Mouse (Mus musculus) heart, embryonic 10.5 days (tissue): ENCODE results near the gene Slc39a12. TPM values are rescaled to one million over a fixed set of nuclear protein-coding genes. Genes with fewer than 3 reads are reported as not detected.

Experiments
- DNase-seq: peaks from one replicate; pipeline ENCODE4 v3.0.0-alpha.2; 2017; ENCODE audit warnings: low spot score
- H3K27ac ChIP-seq: fragments of 300-500 bp; sonication (generic); 2 replicates; pipeline ENCODE4 v1.5.1; 2016; ENCODE audit warnings: mild to moderate bottlenecking
- H3K27me3 ChIP-seq: fragments of 300-500 bp; sonication (generic); 2 replicates; pipeline ENCODE4 v1.6.1; 2016; ENCODE audit warnings: mild to moderate bottlenecking; ENCODE audit not compliant: poor library complexity, insufficient read depth, severe bottlenecking
- H3K36me3 ChIP-seq: fragments of 300-500 bp; sonication (generic); 2 replicates; pipeline ENCODE4 v1.6.1; 2016; ENCODE audit warnings: mild to moderate bottlenecking, moderate library complexity
- H3K4me1 ChIP-seq: fragments of 300-500 bp; sonication (generic); 2 replicates; pipeline ENCODE4 v1.6.1; 2016; ENCODE audit warnings: mild to moderate bottlenecking
- H3K4me3 ChIP-seq: fragments of 300-500 bp; sonication (generic); 2 replicates; pipeline ENCODE4 v1.5.1; 2016; ENCODE audit warnings: mild to moderate bottlenecking, moderate library complexity
- H3K9me3 ChIP-seq: fragments of 300-500 bp; sonication (generic); 2 replicates; pipeline ENCODE4 v1.6.1; 2016; ENCODE audit warnings: mild to moderate bottlenecking, moderate library complexity
- WGBS: fragments of 180-500 bp; shearing (Covaris S2); methylation state at CpG from one replicate; pipeline ENCODE4 v1.1.7; 2016; 5-methylcytosine and 5-hydroxymethylcytosine counted together
- polyA plus RNA-seq: library from polyadenylated mRNA; unstranded; fragments of >200 nt; fragmentation: Nextera tagmentation; extraction: Ambion mirVana; gene quantifications from 2 replicates; pipeline ENCODE4 v1.2.1, GENCODE M21; 2016

The Slc39a12 gene
- polyA plus RNA-seq: not detected in 2 replicates

DNA sequence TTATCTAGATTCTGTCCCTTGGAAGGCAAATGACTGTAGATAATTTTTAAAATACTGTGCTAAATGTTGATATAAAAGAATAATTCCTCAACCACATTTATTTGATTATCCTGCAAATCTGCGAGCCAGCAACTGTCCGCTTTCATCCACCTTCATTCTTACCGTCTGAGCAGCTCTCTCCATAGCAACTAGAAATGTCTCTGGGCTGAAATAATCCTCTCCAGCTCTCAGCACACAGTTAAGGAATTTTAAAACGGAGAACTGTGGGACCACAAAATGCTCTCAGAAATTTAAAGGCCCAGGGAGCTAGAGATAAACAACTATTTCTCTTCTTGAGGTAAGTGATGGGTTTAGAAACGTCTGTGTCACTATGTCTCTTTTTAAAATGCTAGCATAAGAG is at the start of gene Slc39a12:
TSS of gene Slc39a12 (plus strand) at position 155 of the 400 bp plus-strand sequence.
- Histone ChIP-seq H3K4me3 (no peak within 1 kb of the TSS), H3K27me3 (no peaks in the 10 kb centered on the region), H3K27ac (no peak within 1 kb of the TSS), H3K4me1 (no peaks in the 10 kb centered on the region), H3K9me3 (no peaks in the 10 kb centered on the region), H3K36me3 (no peaks in the 10 kb centered on the region)
- WGBS: 66% methylated on average over 5 of the region's 5 CpGs
- no peak for DNase-seq

DNA sequence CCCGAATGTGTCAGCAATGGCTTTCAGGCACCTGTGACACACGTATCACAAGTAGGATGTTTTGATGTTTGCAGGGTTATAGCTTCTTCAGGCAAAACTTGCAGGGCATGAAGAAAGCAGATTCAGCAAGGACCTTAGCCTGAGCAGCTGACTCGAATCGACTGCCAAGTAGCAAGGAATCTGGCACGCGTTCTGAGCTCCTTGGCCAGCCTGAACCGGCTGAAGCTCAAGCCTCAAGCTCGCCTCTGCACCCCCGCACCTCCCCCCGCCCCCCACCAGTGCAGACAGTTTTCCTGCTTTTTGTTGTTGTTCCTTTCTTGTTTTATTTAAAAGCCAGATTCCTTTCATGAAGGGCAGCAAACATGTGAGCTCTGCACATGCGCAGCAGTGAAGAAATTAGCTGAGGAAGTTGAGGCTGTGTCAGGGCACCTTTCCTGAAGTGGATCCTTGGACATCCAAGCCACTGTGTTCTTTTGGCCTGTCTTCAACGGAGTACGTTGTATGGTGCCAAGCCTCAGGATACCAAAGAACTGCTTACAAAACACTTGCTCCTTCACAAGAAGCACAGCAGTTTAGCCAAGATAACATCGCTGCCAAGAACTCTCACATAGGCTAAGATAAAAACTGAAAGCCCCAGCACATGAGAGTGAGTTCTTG is 46.3 kb upstream of the Slc39a12 start:
- H3K9me3 ChIP-seq: no peaks in the 10 kb centered on the region
- no peak overlapping the region for H3K4me3 ChIP-seq
- WGBS: 73% methylated on average over 14 of the region's 14 CpGs
- no peaks in the 10 kb centered on the region for H3K27me3 ChIP-seq
- no peak for DNase-seq
- H3K27ac ChIP-seq: no peak overlapping the region
- peaks cover 4% of the 10 kb centered on the region; the same call in 1 of the 2 replicates for H3K4me1 ChIP-seq
- H3K36me3 ChIP-seq: no peaks in the 10 kb centered on the region

DNA sequence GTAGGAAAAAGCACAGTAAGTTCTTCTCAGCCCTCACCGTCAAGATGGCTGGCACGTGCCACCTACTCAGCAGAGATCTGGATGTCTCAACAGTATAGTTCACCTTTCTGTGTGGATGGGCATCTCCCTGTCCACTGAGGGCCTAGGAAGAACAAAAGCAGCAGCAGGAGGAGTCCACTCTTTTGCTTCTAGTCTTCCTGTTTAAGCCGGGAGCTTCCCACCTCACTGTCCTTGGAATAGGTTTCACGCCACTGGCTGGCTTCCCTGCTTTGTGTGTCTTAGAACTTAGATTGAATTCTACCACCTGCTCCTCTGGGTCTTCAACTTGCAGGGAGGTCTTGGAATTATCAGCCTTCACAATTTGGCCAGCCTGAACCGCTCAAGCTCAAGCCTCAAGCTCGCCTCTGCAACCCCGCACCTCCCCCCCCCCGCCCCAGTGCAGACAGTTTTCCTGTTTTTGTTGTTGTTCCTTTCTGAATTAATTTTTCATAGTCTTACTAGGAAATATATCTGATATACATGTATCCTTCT is 45.7 kb upstream of the Slc39a12 start:
- Histone ChIP-seq H3K4me1 (peaks cover 4% of the 10 kb centered on the region; the same call in 1 of the 2 replicates), H3K27me3 (no peaks in the 10 kb centered on the region), H3K27ac (no peak overlapping the region), H3K9me3 (no peaks in the 10 kb centered on the region), H3K36me3 (no peaks in the 10 kb centered on the region), H3K4me3 (no peak overlapping the region)
- WGBS: 83% methylated on average over 8 of the region's 8 CpGs
- no peak for DNase-seq

DNA sequence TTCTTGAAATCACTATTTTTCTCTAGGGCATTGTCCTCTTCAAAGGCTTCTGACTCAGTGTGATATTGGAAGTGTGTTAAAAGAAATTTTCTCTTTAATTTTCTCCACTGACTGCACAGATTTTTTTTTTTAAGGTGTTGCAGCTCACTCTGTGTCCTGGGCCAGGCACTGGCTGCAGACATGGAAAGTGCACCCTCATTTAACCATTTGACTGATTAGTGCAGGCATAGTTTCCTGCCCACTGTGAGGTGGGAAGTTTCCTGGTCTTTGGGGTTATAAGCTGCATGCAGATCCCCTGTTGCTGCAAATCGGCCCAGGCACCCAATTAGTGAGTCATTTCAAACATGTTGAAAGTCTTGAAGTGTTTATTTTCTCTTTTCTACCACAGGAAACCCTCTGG is 740 bp downstream of the Slc39a12 start:
- Histone ChIP-seq H3K4me3 (no peak overlapping the region), H3K27ac (no peak overlapping the region), H3K4me1 (no peaks in the 10 kb centered on the region), H3K27me3 (no peaks in the 10 kb centered on the region), H3K36me3 (no peaks in the 10 kb centered on the region), H3K9me3 (no peaks in the 10 kb centered on the region)
- 39% methylated on average over 1 of the region's 1 CpGs for WGBS
- DNase-seq: no peak

DNA sequence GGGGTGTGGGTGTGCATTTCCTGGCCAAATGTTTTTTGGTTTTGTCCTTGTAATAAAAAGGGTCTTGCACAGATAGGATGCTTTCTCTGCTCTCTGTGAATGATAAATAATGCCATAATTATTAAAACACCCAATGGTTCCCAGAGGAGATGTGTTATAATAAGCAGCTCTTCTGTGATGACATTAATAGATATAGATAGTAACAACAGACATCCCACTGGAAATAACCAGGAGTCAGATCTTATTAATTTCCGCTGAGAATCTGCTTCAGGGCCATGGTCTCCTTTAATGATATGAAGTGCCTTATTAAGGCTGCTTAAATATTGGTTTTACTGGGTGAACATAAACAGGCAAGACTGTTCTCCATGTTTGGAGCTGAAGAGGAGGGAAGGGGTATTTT is 2.8 kb downstream of the Slc39a12 start:
- WGBS: 81% methylated on average over 1 of the region's 1 CpGs

DNA sequence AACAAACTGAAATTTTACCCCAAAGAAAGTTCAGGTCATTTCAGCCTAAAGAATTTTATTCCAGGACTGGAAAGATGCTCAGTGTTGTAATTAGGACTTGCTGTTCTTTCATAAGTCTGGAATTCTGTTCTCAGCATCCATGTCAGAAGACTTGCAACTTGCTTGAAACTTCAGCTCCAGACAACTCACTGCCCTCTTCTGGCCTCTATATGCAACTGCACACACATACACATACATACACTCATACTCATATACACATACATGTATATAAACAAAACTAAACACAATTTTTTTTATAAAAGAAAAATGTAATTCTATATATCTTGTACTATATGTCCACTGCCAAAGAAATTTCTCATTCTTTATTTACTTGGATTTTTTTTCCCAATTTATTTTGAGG is 14.9 kb downstream of the Slc39a12 start:
- no peaks in the 10 kb centered on the region for H3K4me1 ChIP-seq
- DNase-seq: no peak
- no peaks in the 10 kb centered on the region for H3K9me3 ChIP-seq
- H3K27ac ChIP-seq: no peak overlapping the region
- no peak overlapping the region for H3K4me3 ChIP-seq
- H3K27me3 ChIP-seq: no peaks in the 10 kb centered on the region
- no peaks in the 10 kb centered on the region for H3K36me3 ChIP-seq

More for the DNA sequence above, 2.8 kb downstream of the Slc39a12 start:
- H3K27me3 ChIP-seq: no peaks in the 10 kb centered on the region
- H3K4me3 ChIP-seq: no peak overlapping the region
- no peaks in the 10 kb centered on the region for H3K4me1 ChIP-seq
- DNase-seq: no peak
- no peaks in the 10 kb centered on the region for H3K36me3 ChIP-seq
- H3K27ac ChIP-seq: no peak overlapping the region
- no peaks in the 10 kb centered on the region for H3K9me3 ChIP-seq

DNA sequence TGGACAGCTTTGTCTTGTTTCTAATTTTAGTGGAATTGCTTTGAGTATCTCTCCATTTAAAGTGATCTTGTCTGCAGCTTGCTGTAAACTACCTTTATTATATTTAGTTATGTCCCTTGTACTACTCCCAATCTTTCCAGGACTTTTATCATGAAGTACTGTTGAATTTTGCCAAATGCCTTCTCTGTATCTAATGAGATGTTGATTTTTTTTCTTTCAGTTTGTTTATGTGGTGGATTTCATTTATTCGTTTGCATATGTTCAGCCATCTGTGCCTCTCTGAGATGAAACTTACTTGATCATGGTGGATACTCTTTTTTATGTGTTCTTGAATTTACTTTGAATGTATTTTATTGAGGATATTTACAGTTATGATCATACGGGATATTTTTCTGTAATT is 40.9 kb downstream of the Slc39a12 start:
- DNase-seq: no peak
- 86% methylated on average over 2 of the region's 2 CpGs for WGBS
- H3K27me3 ChIP-seq: no peaks in the 10 kb centered on the region
- no peak overlapping the region for H3K27ac ChIP-seq
- no peaks in the 10 kb centered on the region for H3K9me3 ChIP-seq
- no peaks in the 10 kb centered on the region for H3K4me1 ChIP-seq
- H3K36me3 ChIP-seq: no peaks in the 10 kb centered on the region
- no peak overlapping the region for H3K4me3 ChIP-seq

DNA sequence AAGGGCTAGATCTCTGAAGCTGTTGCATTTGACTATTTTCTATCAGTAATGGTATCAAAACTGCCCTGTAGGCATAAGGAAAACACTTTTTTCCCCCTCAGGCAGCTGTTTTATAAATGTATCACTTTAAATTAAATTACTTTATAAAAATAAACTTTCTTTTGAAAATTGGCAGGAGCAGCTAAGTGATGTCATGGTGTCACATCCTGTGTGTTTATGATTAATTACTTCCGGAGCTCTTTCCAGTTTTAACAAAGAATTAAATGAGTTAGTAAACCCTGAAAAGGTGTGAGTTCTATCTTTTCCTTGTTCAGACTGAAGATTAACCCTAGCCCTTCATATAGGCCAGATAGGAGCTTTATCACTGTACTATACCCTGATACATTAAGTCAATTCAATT is 59.2 kb downstream of the Slc39a12 start:
- H3K4me3 ChIP-seq: no peak overlapping the region
- H3K4me1 ChIP-seq: no peaks in the 10 kb centered on the region
- H3K27me3 ChIP-seq: no peaks in the 10 kb centered on the region
- H3K9me3 ChIP-seq: no peaks in the 10 kb centered on the region
- no peak overlapping the region for H3K27ac ChIP-seq
- H3K36me3 ChIP-seq: no peaks in the 10 kb centered on the region
- WGBS: 73% methylated on average over 1 of the region's 1 CpGs
- no peak for DNase-seq

DNA sequence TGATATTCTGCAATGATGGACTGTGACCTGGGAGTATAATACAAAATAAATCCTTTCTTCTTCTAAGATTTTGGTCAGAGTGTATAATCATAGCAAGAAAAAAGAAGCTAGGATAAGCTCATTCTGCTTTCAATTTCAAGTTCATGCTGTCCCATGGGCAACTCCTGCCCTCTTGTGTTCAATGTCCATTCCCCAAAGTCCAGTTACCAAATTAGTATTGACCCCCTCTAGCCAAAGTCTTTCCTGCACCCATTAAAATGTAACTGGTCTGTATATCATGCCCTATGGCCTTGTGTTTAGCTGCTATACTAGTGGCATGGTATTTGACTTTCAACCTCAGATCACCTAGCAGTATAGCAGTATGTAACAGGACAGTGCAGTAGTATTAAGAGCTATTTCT is 62.8 kb downstream of the Slc39a12 start:
- no peaks in the 10 kb centered on the region for H3K36me3 ChIP-seq
- no peaks in the 10 kb centered on the region; the same call in 1 of the 2 replicates for H3K4me1 ChIP-seq
- H3K27ac ChIP-seq: no peak overlapping the region
- H3K4me3 ChIP-seq: no peak overlapping the region
- no peaks in the 10 kb centered on the region for H3K9me3 ChIP-seq
- no peaks in the 10 kb centered on the region for H3K27me3 ChIP-seq
- no peak for DNase-seq

DNA sequence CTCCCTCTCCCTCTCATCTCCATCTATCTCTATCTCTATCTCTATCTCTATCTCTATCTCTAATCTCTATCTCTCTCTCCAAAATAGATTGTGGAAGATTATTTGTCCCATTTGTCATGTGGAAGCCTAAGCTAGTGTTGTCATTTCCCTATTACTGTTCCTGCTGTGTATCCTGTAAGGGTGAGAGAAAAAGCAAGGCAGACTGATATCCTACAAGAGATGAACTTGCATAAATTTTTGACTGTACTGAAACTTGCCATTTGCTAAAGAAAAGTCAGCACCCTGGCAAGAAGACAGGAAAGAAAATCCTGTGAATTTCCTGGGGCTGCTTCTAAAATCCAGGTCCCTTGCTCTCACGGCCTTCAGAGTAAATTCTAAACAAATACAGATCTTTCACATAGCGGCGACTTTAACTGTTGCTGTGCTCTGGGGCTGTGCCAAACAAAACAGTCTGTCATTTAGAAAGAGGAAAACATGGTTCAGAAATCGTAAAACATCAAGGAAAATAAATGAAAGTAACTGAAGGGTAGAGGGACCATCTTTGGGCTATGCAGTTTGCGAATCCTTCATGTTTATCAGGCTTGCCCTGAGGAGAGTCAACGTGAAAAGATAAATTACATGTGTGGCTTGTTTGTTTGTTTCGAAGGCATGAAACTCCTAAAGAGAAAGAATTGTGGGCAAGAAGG is 67.0 kb downstream of the Slc39a12 start:
- Histone ChIP-seq H3K27ac (no peak overlapping the region), H3K4me1 (no peaks in the 10 kb centered on the region; the same call in 1 of the 2 replicates), H3K9me3 (no peaks in the 10 kb centered on the region), H3K36me3 (no peaks in the 10 kb centered on the region), H3K4me3 (no peak overlapping the region), H3K27me3 (no peaks in the 10 kb centered on the region)
- WGBS: 68% methylated on average over 7 of the region's 7 CpGs
- no peak for DNase-seq

DNA sequence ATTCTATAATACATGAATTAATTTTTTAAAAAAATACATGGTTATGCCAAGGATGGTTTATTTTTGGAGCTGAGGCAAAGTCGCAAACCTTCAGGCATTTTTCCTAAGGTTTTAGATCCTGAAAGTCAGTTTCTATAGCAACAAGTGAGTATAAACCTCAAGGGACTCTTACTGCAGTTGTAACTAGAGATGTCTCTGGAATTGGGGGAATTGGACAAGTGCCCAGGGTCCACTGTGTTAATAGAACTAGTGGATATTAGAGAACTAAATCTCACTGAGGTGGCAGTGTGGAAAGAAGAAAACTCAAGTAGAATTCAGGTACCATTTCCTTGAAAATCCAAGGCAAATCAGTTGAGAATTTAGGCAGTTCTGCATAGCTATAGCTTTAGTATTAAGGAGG is 76.3 kb downstream of the Slc39a12 start:
- Histone ChIP-seq H3K27me3 (no peaks in the 10 kb centered on the region), H3K4me1 (no peaks in the 10 kb centered on the region), H3K36me3 (no peaks in the 10 kb centered on the region), H3K27ac (no peak overlapping the region), H3K9me3 (no peaks in the 10 kb centered on the region), H3K4me3 (no peak overlapping the region)
- WGBS: 68% methylated on average over 1 of the region's 1 CpGs
- no peak for DNase-seq

DNA sequence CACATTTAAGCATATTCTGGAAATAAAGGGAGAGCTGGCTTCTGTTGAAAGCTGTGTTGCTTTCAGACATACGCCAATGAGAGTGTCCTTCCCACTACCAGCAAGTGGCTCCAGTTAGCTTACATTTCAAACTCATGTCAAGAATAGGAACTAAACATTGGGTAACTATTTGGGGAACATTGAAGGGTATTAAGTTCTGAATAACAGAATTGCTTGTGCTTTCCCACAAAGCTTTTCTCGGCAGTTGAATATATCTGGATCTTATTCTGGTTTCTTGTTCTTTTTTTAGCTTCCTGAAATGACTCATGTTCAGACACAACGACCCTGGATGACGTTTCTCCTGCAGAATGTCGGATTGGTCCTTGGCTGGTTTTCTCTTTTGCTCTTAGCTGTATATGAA is 106.0 kb downstream of the Slc39a12 start:
- Histone ChIP-seq H3K4me3 (no peak overlapping the region), H3K36me3 (no peaks in the 10 kb centered on the region), H3K4me1 (peaks cover 13% of the 10 kb centered on the region), H3K9me3 (no peaks in the 10 kb centered on the region), H3K27ac (no peak overlapping the region), H3K27me3 (no peaks in the 10 kb centered on the region)
- 49% methylated on average over 5 of the region's 5 CpGs for WGBS
- DNase-seq: no peak

DNA sequence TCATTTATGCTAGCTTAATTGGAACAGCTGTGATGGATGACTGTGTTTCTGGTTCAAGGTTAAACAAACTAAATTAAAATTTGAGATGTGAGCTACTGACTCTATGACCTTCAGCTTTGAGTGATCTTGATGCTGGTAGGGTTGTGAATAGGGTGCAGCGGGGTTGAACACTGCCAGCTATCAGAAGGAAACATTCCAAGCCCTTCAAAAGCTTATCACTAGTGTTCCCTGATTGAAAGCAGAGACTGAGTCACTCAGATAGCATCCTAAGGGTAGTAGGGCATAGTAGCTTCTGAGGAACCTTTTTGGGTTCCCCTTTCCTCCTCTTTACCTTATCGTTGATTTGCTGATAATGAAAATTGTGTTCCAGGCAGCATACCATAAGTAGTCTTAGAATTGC is 108.0 kb downstream of the Slc39a12 start:
- WGBS: 15% methylated on average over 2 of the region's 2 CpGs
- Histone ChIP-seq H3K36me3 (no peaks in the 10 kb centered on the region), H3K27ac (peak overlapping the region; percentile 84), H3K4me3 (peak overlapping the region; percentile 15), H3K4me1 (peaks cover 13% of the 10 kb centered on the region), H3K9me3 (no peaks in the 10 kb centered on the region), H3K27me3 (no peaks in the 10 kb centered on the region)
- no peak for DNase-seq
